Mouse (Mus musculus): ENCODE data around the gene Irf4. TPM values are rescaled to one million over a fixed set of nuclear protein-coding genes. Genes with fewer than 3 reads are reported as not detected.

The Irf4 gene
- total RNA-seq, 2 experiments from 2014 or later: 1.1 TPM; not detected in 1

DNA sequence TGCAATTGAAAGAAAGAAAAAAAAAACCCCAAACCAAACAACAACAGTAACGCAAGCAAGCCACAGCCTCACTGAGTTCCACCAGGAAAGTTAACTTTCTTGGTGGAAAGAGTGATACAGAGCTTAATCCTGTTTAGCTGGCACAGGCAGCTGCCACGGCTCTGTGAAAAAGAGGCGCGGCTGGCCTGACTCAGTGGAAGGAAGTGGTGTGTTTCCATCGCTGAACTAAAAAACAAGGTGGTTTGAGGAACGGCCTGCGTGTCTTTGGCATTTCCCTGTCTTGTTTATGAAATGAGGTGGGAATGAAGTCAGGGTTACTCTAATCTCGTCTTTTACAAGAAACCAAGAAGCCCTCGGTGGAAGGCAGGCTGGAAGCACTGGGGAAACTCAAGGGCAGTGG is 43.3 kb downstream of the Irf4 start:
- no peak for ATAC-seq (replicated peaks; ENCODE audit: low FRiP score, poor library complexity, severe bottlenecking)

DNA sequence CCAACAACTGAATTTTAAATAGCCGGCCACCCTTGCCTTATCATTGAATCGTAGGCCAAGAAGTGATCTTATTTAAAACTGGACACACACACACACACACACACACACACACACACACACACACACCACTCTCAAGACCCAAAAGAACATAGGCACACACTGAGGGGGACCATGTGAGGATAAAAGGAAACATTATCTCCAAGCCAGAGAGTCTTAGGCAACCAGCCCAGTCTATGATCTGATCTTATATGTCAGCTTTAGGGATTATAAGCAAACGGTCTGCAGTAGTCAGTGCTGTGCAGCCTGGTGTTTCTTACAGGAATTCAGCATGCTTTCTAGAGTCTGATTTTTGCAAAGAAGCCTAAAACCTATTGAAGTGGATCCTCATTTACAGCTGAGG is 43.7 kb downstream of the Irf4 start:
- ATAC-seq (replicated peaks; ENCODE audit: low FRiP score, poor library complexity, severe bottlenecking): no peak

- no peak for ATAC-seq (replicated peaks; ENCODE audit: low FRiP score, poor library complexity, severe bottlenecking)
Observed at GRCm38 (mm10) chr13:30793196-30793595, 44.2 kb downstream of the Irf4 start.

DNA sequence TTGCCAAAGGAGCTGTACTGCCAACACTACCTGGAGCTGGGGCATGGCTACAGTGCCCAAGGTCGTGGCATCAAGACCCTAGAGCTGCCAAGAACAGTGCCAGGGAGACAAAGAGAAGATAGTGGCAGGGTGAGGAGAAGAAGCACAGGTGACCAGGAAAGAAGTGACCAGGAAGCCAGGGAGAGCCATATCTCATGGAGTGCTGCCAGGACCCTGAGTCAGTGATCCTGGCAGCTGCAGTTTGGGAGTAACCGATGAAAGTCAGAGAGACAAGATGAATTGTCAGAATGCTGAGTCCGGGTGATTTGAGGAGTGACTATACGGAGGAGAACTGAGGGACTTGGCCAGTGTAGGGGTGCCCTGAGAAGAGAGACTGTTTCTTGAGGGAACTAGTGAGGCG is 44.6 kb downstream of the Irf4 start:
- ATAC-seq (replicated peaks; ENCODE audit: low FRiP score, poor library complexity, severe bottlenecking): no peak

GRCm38 (mm10) chr13:30795960-30796359 is 46.9 kb downstream of the Irf4 start:
- ATAC-seq (replicated peaks; ENCODE audit: low FRiP score, poor library complexity, severe bottlenecking): no peak

DNA sequence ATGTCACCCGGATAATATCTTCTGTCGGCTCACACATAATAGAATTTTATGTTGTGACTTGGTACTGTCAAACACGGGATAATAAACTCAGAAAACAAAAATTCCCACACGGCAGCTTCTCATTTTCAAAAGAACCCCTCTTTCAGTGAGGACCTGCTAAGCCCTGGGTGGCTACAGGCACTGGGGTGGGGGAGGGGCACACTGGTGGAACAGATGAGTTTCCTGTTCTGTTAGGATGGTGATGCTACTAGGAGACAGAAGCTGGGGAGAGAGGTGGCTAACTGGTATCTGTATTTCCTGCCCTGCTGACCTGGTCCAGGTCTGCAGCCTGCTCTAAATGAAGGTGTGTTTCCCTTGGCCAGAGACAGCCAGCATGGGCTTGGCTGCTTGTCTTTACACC is 52.9 kb downstream of the Irf4 start:
- no peak for ATAC-seq (replicated peaks; ENCODE audit: low FRiP score, poor library complexity, severe bottlenecking)

GRCm38 (mm10) chr13:30802336-30802955 is 53.4 kb downstream of the Irf4 start:
- ATAC-seq (replicated peaks; ENCODE audit: low FRiP score, poor library complexity, severe bottlenecking): no peak

DNA sequence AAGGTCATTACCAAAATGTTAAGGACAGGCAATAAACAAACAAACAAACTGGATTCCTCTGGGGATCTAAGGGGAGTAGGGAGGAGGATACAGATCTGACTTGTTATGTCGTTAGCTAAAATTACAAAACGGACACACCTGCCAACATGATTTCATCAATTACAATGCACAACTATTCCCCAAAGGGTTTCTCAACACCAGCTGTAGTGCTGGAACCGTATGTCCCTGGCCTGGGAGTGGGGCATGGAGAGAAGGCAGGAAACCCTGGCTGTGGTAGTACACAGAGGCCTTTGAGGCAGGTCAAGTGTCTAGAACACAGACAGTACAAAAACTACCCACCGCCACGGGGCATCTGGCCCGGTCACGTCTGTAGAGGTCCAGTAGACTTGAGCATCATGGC is 60.2 kb downstream of the Irf4 start:
- ATAC-seq (replicated peaks; ENCODE audit: low FRiP score, poor library complexity, severe bottlenecking): no peak

DNA sequence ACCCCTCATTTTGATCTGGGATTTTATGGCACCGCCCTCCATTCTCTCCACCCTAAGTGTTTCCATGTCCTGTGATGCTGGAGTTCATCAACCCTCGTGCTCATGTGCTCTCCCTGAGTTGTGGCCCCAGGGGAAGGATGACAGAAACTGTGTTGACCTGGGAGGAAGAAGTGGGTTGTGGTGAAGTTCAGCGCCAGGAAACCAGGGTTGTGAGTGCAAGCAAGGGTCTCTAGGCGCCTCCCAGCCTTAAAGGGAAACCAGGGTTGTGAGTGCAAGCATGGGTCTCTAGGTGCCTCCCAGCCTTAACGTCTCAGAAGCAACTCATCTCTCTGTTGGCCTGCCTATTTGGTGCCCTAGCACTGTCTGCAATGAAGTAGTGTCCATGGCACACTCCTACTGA is 64.4 kb downstream of the Irf4 start:
- no peak for ATAC-seq (replicated peaks; ENCODE audit: low FRiP score, poor library complexity, severe bottlenecking)

DNA sequence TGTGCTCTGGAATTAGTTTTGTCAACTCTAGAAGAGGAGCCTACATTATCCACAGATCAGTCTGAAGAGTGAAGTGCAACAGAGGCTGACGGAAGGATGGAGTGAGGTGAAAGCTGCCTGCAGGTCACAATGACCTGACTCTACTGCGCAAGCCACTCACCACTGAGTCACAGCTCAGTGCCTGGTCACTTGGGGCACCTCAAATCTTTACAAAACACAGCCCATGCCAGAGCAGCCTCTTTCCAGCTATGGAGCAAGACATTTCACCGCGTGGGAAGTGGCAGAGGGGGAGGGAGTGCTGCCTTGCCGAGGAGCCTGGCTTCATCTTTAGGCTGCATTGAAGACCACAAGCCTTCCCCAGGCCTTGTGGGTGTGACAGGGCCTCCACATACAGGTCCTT is 65.2 kb downstream of the Irf4 start:
- no peak for ATAC-seq (replicated peaks; ENCODE audit: low FRiP score, poor library complexity, severe bottlenecking)

Other genes starting within 250 kb of the Irf4 start
- gene Uqcrfs1, start 203.9 kb upstream of the Irf4 start, total RNA-seq (2015; ENCODE audit: low replicate concordance): 54.1 and 56.7 TPM in 2 replicates
- gene Uqcrfs1, start 203.9 kb upstream of the Irf4 start, total RNA-seq (2017; ENCODE audit: low replicate concordance): 30.5 and 49.2 TPM in 2 replicates
- gene Dusp22, start 89.2 kb upstream of the Irf4 start, total RNA-seq (2015; ENCODE audit: low replicate concordance): 2.1 and 10.0 TPM in 2 replicates
- gene Dusp22, start 89.2 kb upstream of the Irf4 start, total RNA-seq (2017; ENCODE audit: low replicate concordance): 1.1 and 4.5 TPM in 2 replicates
- 0.84 and 8.3 TPM in 2 replicates for gene Hus1b, start 198.5 kb downstream of the Irf4 start, total RNA-seq (2015; ENCODE audit: low replicate concordance)
- 4.7 and 6.1 TPM in 2 replicates for gene Hus1b, start 198.5 kb downstream of the Irf4 start, total RNA-seq (2017; ENCODE audit: low replicate concordance)
- 28.0 and 40.2 TPM in 2 replicates for gene Exoc2, start 224.9 kb downstream of the Irf4 start, total RNA-seq (2015; ENCODE audit: low replicate concordance)
- gene Exoc2, start 224.9 kb downstream of the Irf4 start, total RNA-seq (2017; ENCODE audit: low replicate concordance): 29.7 and 51.2 TPM in 2 replicates
- not detected in 2 replicates for gene Gm5447, start 225.0 kb downstream of the Irf4 start, total RNA-seq (2015; ENCODE audit: low replicate concordance)
- not detected in 2 replicates for gene Gm5447, start 225.0 kb downstream of the Irf4 start, total RNA-seq (2017; ENCODE audit: low replicate concordance)